Mouse (Mus musculus) heart, adult 8-10 months (tissue): ENCODE data around the gene Maged1. TPM values are rescaled to one million over a fixed set of nuclear protein-coding genes. Genes with fewer than 3 reads are reported as not detected.
"Not testable (repeated sequence)": the region's sequence is repeated elsewhere in the genome, so short reads cannot be mapped to it uniquely, and the experiment has no call there.

Experiments
- DNase-seq: peaks from one replicate; pipeline ENCODE4 v3.0.0; 2022; ENCODE audit warnings: low spot score
- total RNA-seq, 4 experiments: library from RNA; stranded (reverse); gene quantifications; 2 replicates each; pipeline ENCODE4 v1.2.4; 2022

The Maged1 gene
- total RNA-seq, result 100 to 1,000 TPM in 1 of 4 experiments, 10 to 100 TPM in 3; 89.0 to 105 (median 96.4) TPM

GRCm38 (mm10) chrX:94541918-94542355, at the start of gene Maged1:
Gene Maged1 (minus strand): TSS chrX:94542143.
- peak; percentile 91 for DNase-seq

GRCm38 (mm10) chrX:94580251-94580650, 38.3 kb upstream of the Maged1 start:
- DNase-seq, result no peak

- DNase-seq, result no peak
Observed at GRCm38 (mm10) chrX:94564694-94565093, 22.8 kb upstream of the Maged1 start.

- no peak for DNase-seq
Observed at GRCm38 (mm10) chrX:94562392-94562791, 20.4 kb upstream of the Maged1 start.

GRCm38 (mm10) chrX:94548227-94548626, 6.3 kb upstream of the Maged1 start:
- no peak for DNase-seq

- no peak for DNase-seq
Observed at GRCm38 (mm10) chrX:94545941-94546340, 4.0 kb upstream of the Maged1 start.

- DNase-seq, result no peak
Observed at GRCm38 (mm10) chrX:94544923-94545322, 3.0 kb upstream of the Maged1 start.

GRCm38 (mm10) chrX:94542536-94542935, 593 bp upstream of the Maged1 start:
- DNase-seq, result no peak

- DNase-seq, result no peak
Observed at GRCm38 (mm10) chrX:94541206-94541605, 737 bp downstream of the Maged1 start.

GRCm38 (mm10) chrX:94540341-94541201, 1.4 kb downstream of the Maged1 start:
- no peak for DNase-seq

- DNase-seq, result no peak
Observed at GRCm38 (mm10) chrX:94534346-94534745, 7.6 kb downstream of the Maged1 start.

- no peak for DNase-seq
Observed at GRCm38 (mm10) chrX:94530301-94530700, 11.6 kb downstream of the Maged1 start.

- DNase-seq, result no peak
Observed at GRCm38 (mm10) chrX:94522166-94522565, 19.8 kb downstream of the Maged1 start.

GRCm38 (mm10) chrX:94508442-94508819, 33.5 kb downstream of the Maged1 start:
- DNase-seq, result no peak

GRCm38 (mm10) chrX:94507698-94508441, 34.1 kb downstream of the Maged1 start:
- DNase-seq, result not testable (repeated sequence)

GRCm38 (mm10) chrX:94486001-94486792, 55.7 kb downstream of the Maged1 start:
- DNase-seq, result no peak

Other genes starting within 250 kb of the Maged1 start
- gene Fam90a1b, start 175.4 kb downstream of the Maged1 start, total RNA-seq, result not detected
- gene Apoo, start 175.0 kb downstream of the Maged1 start, total RNA-seq, result 100 to 1,000 TPM; 191 to 265 (median 236) TPM
- gene Gspt2, start 93.9 kb upstream of the Maged1 start, total RNA-seq, result under 1 TPM; 0.28 to 0.87 (median 0.56) TPM
- 1 to 10 TPM; 4.6 to 6.4 (median 5.1) TPM for gene Zxdb, start 182.4 kb upstream of the Maged1 start, total RNA-seq